Mouse (Mus musculus): ENCODE results near the gene Prok1. TPM values are rescaled to one million over a fixed set of nuclear protein-coding genes. Genes with fewer than 3 reads are reported as not detected.

Gene Prok1
- total and polyA plus RNA-seq, 3 experiments, result not detected

DNA sequence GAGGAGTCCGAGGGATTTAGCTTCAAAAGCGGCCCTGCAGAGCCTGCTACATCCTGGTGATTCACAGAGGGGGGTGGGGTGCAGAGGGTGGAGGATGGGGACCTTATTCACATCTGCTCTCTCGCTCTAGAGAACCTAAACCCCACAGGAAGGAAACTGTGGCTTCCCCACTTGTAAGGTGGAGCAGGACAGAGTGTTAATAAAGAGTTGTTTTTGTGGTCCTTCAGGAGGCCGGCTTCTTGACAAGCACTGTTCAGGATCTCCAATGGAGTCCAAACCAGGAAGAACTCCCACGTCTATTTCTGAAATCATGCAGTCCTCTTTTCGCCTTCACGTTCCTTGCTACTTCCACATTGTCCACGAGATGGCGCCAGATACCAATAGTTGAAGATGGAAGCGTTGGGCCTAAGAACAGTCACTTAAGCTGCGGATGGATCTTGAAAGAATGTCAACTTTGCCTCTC, 6.1 kb downstream of the Prok1 start:
- no peak overlapping the region for H3K9ac ChIP-seq (ENCODE audit: insufficient read depth, low read depth)
- H3K4me2 ChIP-seq (ENCODE audit: insufficient read depth, low read depth, poor library complexity, severe bottlenecking), result peak overlapping the region; percentile 47; the same call in 1 of the 2 replicates
- H3K4me3 ChIP-seq (replicated peaks in 1 of 3; ENCODE audit: low read depth in 2 of 3, low read length in 2 of 3, poor library complexity in 1 of 3), result no peak overlapping the region
- dilution Hi-C loops (cut with MboI; ENCODE audit: extremely low pct_ligation_motif_present, extremely low pct_unique_long_range_greater_than_20kb, low sequenced_read_pairs) (no loop called here), in situ Hi-C loops (cut with MboI; ENCODE audit: low pct_ligation_motif_present, low pct_unique_long_range_greater_than_20kb, low sequenced_read_pairs) (no loop called here)
- no peaks in the 10 kb centered on the region for H3K79me2 ChIP-seq (replicated peaks; ENCODE audit: control insufficient read depth, extremely low read depth, insufficient read depth, poor library complexity, severe bottlenecking)
- H3K9me3 ChIP-seq (replicated peaks; ENCODE audit: low read length), result no peaks in the 10 kb centered on the region
- peaks cover 0 to 7% of the 10 kb centered on the region in 2 experiments; a peak in 2 of 4 replicates for H3K4me1 ChIP-seq (ENCODE audit: control insufficient read depth in 1 of 2, insufficient read depth in 2 of 2)
- peaks cover 2% of the 10 kb centered on the region for H3K27me3 ChIP-seq (replicated peaks)
- no peak overlapping the region for H3K27ac ChIP-seq (ENCODE audit: insufficient read depth, low read depth)
- H3K36me3 ChIP-seq (replicated peaks in 1 of 2; ENCODE audit: control insufficient read depth in 1 of 2, insufficient read depth in 1 of 2, low read length in 1 of 2), result no peaks in the 10 kb centered on the region
- TF ChIP-seq SMC3 (IDR thresholded peaks at IDR 0.05; ENCODE audit: low read depth, low read length), result peak; percentile 88
- TF ChIP-seq PAX5 (IDR thresholded peaks at IDR 0.05; ENCODE audit: low read length), result no peak
- peak; percentile 75 for TF ChIP-seq CHD2 (IDR thresholded peaks at IDR 0.05; ENCODE audit: low read length)
- no peak for TF ChIP-seq SIN3A (IDR thresholded peaks at IDR 0.05; ENCODE audit: low read length)
- peak; percentile 98 for TF ChIP-seq RAD21 (IDR thresholded peaks at IDR 0.05; ENCODE audit: low read depth, low read length)
- TF ChIP-seq CTCF (conservative IDR thresholded peaks at IDR 0.05 in 1 of 2, IDR thresholded peaks at IDR 0.05 in 1 of 2; ENCODE audit: low read depth in 2 of 2, low read length in 2 of 2), result peak; percentile 80 to 96
- no peak for TF ChIP-seq JUN (IDR thresholded peaks at IDR 0.05; ENCODE audit: insufficient read depth, low read depth, low read length)
- no peak for TF ChIP-seq RCOR1 (conservative IDR thresholded peaks at IDR 0.05; ENCODE audit: low read depth, low read length)
- TF ChIP-seq ZC3H11A (IDR thresholded peaks at IDR 0.05; ENCODE audit: low read depth, low read length), result peak; percentile 51; the same call in 1 of the 2 replicates
- DNase-seq (ENCODE audit: extremely low read depth), result peak; percentile 89

DNA sequence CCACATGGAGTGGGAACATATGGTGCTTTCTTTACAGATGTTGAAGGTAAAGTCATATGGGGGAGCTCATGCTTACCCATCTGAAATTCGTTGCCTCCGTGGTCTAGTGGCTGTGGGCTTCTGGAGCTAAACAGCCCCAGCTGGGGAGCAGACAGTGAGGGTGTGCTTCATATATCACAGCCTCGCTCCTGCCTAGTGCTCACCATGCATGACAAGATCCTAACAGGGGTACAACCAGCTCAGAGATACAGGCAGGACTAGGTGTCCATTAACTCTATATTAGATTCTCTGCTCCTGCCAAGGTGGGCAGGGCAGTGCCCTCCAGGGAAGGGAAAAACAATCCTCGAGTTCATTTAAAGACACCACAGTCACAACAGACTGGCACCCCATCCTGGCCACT, 8.3 kb downstream of the Prok1 start:
- in situ Hi-C loops (cut with MboI; ENCODE audit: low pct_ligation_motif_present, low pct_unique_long_range_greater_than_20kb, low sequenced_read_pairs), result no loop called here
- H3K4me2 ChIP-seq (ENCODE audit: insufficient read depth, low read depth, poor library complexity, severe bottlenecking), result no peak overlapping the region
- peaks cover 0 to 7% of the 10 kb centered on the region in 2 experiments; a peak in 2 of 4 replicates for H3K4me1 ChIP-seq (ENCODE audit: control insufficient read depth in 1 of 2, insufficient read depth in 2 of 2)

GRCm38 (mm10) chr3:107230527-107230926, 9.0 kb downstream of the Prok1 start, which contains the start of gene A630076J17Rik:
Gene A630076J17Rik, plus strand, starts transcription at chr3:107230614.
- Histone ChIP-seq H3K4me2 (ENCODE audit: insufficient read depth, low read depth, poor library complexity, severe bottlenecking) (no peak within 1 kb of the TSS), H3K27me3 (replicated peaks) (peaks cover 2% of the 10 kb centered on the region), H3K9me3 (replicated peaks; ENCODE audit: low read length) (no peaks in the 10 kb centered on the region), H3K9ac (ENCODE audit: insufficient read depth, low read depth) (no peak within 1 kb of the TSS), H3K79me2 (replicated peaks; ENCODE audit: control insufficient read depth, extremely low read depth, insufficient read depth, poor library complexity, severe bottlenecking) (no peaks in the 10 kb centered on the region), H3K36me3 (replicated peaks in 1 of 2; ENCODE audit: control insufficient read depth in 1 of 2, insufficient read depth in 1 of 2, low read length in 1 of 2) (no peaks in the 10 kb centered on the region), H3K4me1 (ENCODE audit: control insufficient read depth in 1 of 2, insufficient read depth in 2 of 2) (peaks cover 0 to 7% of the 10 kb centered on the region in 2 experiments; a peak in 2 of 4 replicates), H3K27ac (ENCODE audit: insufficient read depth, low read depth) (no peak within 1 kb of the TSS), H3K4me3 (replicated peaks in 1 of 3; ENCODE audit: low read depth in 2 of 3, low read length in 2 of 3, poor library complexity in 1 of 3) (no peak within 1 kb of the TSS)
- TF ChIP-seq EP300 (IDR thresholded peaks at IDR 0.05; ENCODE audit: low read length) (no peak), RAD21 (IDR thresholded peaks at IDR 0.05; ENCODE audit: low read depth, low read length) (no peak), ZC3H11A (IDR thresholded peaks at IDR 0.05; ENCODE audit: low read depth, low read length) (no peak), USF2 (conservative IDR thresholded peaks at IDR 0.05; ENCODE audit: low read depth, low read length) (no peak), PAX5 (IDR thresholded peaks at IDR 0.05; ENCODE audit: low read length) (no peak), JUND (conservative IDR thresholded peaks at IDR 0.05; ENCODE audit: low read depth, low read length) (no peak), ZMIZ1 (IDR thresholded peaks at IDR 0.05; ENCODE audit: low read depth, low read length) (no peak), MXI1 (IDR thresholded peaks at IDR 0.05; ENCODE audit: low read depth, low read length) (no peak), MAFK (IDR thresholded peaks at IDR 0.05; ENCODE audit: insufficient replicate concordance, low read length) (no peak), CHD1 (IDR thresholded peaks at IDR 0.05; ENCODE audit: low read depth, low read length) (no peak), ZKSCAN1 (IDR thresholded peaks at IDR 0.05; ENCODE audit: borderline replicate concordance, low read depth, low read length) (no peak), MYC (IDR thresholded peaks at IDR 0.05; ENCODE audit: low read depth, low read length) (no peak), IRF4 (IDR thresholded peaks at IDR 0.05; ENCODE audit: low read depth, low read length) (no peak), KAT2A (IDR thresholded peaks at IDR 0.05; ENCODE audit: insufficient replicate concordance, low read length) (no peak), POLR2AphosphoS2 (IDR thresholded peaks at IDR 0.05; ENCODE audit: low read depth, low read length) (no peak), SIN3A (IDR thresholded peaks at IDR 0.05; ENCODE audit: low read length) (no peak), ELF1 (IDR thresholded peaks at IDR 0.05; ENCODE audit: low read depth, low read length) (no peak), MEF2A (IDR thresholded peaks at IDR 0.05; ENCODE audit: borderline replicate concordance, low read depth, low read length) (no peak)
- dilution Hi-C loops (cut with MboI; ENCODE audit: extremely low pct_ligation_motif_present, extremely low pct_unique_long_range_greater_than_20kb, low sequenced_read_pairs), result no loop called here
- no peak for DNase-seq (ENCODE audit: extremely low read depth)
- in situ Hi-C loops (cut with MboI; ENCODE audit: low pct_ligation_motif_present, low pct_unique_long_range_greater_than_20kb, low sequenced_read_pairs), result no loop called here

More for the DNA sequence above, 8.3 kb downstream of the Prok1 start:
- H3K9ac ChIP-seq (ENCODE audit: insufficient read depth, low read depth), result no peak overlapping the region
- no peaks in the 10 kb centered on the region for H3K9me3 ChIP-seq (replicated peaks; ENCODE audit: low read length)
- no peak overlapping the region for H3K4me3 ChIP-seq (replicated peaks in 1 of 3; ENCODE audit: low read depth in 2 of 3, low read length in 2 of 3, poor library complexity in 1 of 3)
- H3K27ac ChIP-seq (ENCODE audit: insufficient read depth, low read depth), result no peak overlapping the region
- TF ChIP-seq ZMIZ1 (IDR thresholded peaks at IDR 0.05; ENCODE audit: low read depth, low read length), result no peak
- TF ChIP-seq ETS1 (conservative IDR thresholded peaks at IDR 0.05; ENCODE audit: low read depth, low read length), result no peak
- TF ChIP-seq NRF1 (IDR thresholded peaks at IDR 0.05; ENCODE audit: low read depth, low read length), result no peak
- no peak for TF ChIP-seq ZKSCAN1 (IDR thresholded peaks at IDR 0.05; ENCODE audit: borderline replicate concordance, low read depth, low read length)
- TF ChIP-seq GABPA (IDR thresholded peaks at IDR 0.05; ENCODE audit: insufficient replicate concordance, low read depth, low read length), result no peak
- TF ChIP-seq RAD21 (IDR thresholded peaks at IDR 0.05; ENCODE audit: low read depth, low read length), result no peak
- no peaks in the 10 kb centered on the region for H3K79me2 ChIP-seq (replicated peaks; ENCODE audit: control insufficient read depth, extremely low read depth, insufficient read depth, poor library complexity, severe bottlenecking)
- no peak for DNase-seq (ENCODE audit: extremely low read depth)
- no peaks in the 10 kb centered on the region for H3K36me3 ChIP-seq (replicated peaks in 1 of 2; ENCODE audit: control insufficient read depth in 1 of 2, insufficient read depth in 1 of 2, low read length in 1 of 2)
- peaks cover 2% of the 10 kb centered on the region for H3K27me3 ChIP-seq (replicated peaks)
- dilution Hi-C loops (cut with MboI; ENCODE audit: extremely low pct_ligation_motif_present, extremely low pct_unique_long_range_greater_than_20kb, low sequenced_read_pairs), result no loop called here

Measured in CH12.LX (cell line).